Mouse (Mus musculus): ENCODE results near the gene Scn1b.
A peak's percentile ranks its signal among the peaks of the same experiment; 100 is the strongest.

The Scn1b gene

DNA sequence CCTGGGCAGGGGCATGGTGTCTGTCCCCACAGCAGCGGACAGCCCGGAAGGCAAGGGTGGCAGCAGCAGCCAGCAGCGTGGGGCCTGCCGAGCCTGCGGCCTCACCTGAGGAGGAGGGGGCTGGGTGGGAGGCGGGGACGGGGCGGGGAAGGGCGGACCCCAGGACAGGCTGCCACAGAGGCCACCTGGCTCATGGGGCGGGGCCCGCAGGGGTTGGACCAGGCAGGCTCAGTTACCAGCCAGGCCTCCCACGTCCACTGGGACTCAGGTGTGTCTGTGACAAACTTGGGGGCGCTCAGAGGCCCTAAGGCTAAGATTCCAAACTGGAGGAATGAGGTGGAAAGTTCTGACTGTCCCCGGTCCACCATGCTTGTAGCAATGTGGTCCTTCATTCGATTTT is 11.6 kb downstream of the Scn1b start, which contains the start of gene Hpn:
Gene Hpn (minus strand): TSS at position 109 of the 400 bp plus-strand sequence.
- DNase-seq: no peak

DNA sequence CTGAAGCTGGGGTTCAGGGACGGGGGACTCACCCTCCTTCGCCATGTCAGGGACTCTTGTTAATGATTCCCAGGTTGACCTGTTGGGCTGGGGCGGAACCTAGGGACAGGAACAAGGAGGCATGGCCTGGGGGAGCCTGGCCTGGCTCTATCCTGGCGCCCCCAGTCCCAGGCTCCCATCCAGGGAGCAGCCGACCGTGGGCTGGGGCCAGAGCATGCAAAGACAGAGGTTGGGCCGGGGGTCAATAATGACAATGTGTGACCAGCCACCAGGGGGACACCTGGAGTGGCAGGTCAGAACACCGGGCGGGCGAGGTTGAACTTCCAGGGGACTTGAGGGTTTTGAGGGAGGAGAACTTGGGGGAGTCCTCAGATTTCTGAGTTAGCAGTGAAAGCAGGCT is 12.2 kb downstream of the Scn1b start:
- no peak for DNase-seq

DNA sequence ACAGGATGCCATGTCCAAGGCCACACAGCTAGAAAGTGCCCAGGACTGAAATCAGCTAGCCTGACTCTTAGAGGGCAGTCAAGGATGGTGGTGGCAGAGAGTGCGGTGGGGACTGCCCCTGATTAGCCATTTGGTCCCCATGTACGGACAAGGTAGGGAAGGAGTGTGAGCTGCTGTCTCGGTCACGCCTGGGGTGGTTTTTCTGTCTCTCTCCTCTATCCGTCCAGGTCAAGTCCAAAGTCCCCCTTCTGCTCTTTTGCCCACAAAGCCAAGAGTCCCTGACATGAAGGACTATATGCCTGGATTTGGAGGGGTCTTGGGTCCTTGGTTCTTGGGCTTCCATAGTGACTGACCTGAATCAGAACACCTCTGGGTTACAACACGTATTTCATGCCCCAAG is 13.0 kb downstream of the Scn1b start:
- DNase-seq: no peak

DNA sequence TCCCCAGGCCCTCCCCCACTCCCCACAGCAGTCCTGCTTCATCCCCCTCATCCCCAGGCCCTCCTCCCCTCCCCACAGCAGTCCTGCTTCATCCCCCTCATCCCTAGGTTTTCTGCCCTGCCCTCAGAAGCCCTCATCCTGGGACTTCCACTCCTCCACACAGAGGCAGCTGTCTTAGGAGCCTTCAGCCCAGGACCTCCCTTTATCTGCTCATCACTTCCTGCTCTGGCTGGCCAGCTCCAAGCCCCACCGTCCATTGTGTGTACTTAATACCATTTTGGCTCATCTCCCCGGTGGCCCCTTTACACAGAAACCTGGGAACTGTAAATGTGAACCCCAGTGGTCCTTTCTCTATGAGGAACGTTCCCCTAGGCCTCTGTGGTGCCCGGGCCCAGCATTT is 14.8 kb downstream of the Scn1b start:
- no peak for DNase-seq

DNA sequence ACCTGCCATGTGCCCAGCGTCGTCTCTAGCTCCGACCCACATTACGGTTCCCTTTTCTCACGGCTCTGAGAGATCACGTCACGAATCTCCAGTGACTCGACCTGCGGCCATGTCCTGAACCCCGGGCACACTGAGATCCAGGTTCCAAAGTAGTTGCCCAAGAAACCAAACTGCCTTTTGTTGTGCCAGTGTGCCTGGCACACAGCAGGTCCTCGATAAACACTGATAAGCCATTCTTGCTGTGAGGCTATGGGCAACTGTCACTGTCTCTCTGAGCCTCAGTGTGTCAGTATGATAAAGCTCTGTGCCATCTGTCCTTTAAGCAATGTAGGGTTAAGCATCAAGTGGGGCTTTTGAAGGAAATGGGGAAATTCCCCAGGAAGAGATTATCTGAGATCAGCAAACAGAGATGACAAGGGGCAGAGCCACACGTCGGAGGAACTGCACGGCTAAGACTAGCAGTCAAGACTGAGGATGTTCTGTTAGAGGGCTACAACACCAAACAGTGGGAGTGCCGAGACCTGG is 15.9 kb downstream of the Scn1b start:
- no peak for DNase-seq

DNA sequence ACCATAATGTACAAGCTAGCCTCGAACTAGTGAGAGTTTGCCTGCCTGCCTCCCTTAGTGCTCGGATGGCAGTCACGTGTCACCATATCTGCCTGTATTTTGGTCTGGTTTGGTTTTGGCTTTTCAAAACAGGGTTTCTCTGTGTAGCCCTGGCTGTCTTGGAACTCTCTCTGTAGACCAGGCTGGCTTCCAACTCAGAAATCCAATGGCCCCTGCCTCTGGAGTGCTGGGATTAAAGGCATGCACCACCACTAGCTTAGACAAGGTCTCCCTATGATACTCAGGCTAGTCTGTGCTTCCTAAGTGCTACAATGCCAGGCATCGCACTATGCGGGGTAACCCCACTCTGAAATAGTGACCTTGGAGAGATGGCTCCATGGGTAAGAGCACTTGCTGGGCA is 17.0 kb downstream of the Scn1b start:
- DNase-seq: no peak

- DNase-seq: no peak
Measured at GRCm38 (mm10) chr7:31109091-31109490, 17.7 kb downstream of the Scn1b start.

- no peak for DNase-seq
Measured at GRCm38 (mm10) chr7:31107781-31108180, 19.0 kb downstream of the Scn1b start.

- DNase-seq: no peak
Measured at GRCm38 (mm10) chr7:31106166-31106565, 20.6 kb downstream of the Scn1b start.

- DNase-seq: no peak
Measured at GRCm38 (mm10) chr7:31105061-31105768, 21.6 kb downstream of the Scn1b start.

GRCm38 (mm10) chr7:31100786-31101185 is 26.0 kb downstream of the Scn1b start:
- no peak for DNase-seq

- no peak for DNase-seq
Measured at GRCm38 (mm10) chr7:31099612-31099982, 27.2 kb downstream of the Scn1b start.

GRCm38 (mm10) chr7:31098697-31099611 is 27.8 kb downstream of the Scn1b start:
- DNase-seq: no peak

DNA sequence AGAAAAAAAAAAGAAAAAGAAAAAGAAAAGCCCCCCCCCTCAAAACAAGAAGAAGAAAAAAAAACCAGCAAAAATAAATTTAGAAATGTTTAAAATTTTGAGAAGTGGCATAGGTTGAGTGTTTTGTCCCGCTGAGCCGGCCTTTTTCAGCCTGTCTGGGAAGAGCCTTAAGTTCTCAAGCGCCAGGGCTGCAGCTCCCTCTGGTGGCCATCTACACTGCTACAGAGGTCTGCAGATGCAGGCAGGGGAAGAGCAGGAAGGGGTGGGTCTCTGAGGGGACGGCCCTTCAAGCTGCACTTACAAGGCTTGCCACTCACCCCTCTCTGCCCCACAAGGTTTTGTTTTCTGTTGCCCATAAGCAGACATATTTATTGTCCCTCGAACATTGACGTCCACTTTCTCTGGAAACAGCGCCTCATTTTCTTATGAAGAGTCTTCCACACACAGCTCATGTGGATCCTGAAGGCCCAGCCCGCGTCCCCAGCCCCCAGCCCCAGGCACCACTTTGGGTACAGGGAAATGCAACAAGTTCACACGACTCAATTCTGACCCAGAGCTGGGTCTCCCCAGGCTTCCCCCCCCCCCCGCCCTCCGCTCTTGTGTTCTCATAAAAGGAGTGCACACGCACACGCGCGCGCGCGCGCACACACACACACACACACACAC is 29.1 kb downstream of the Scn1b start:
- DNase-seq: peak; percentile 74 to 84

DNA sequence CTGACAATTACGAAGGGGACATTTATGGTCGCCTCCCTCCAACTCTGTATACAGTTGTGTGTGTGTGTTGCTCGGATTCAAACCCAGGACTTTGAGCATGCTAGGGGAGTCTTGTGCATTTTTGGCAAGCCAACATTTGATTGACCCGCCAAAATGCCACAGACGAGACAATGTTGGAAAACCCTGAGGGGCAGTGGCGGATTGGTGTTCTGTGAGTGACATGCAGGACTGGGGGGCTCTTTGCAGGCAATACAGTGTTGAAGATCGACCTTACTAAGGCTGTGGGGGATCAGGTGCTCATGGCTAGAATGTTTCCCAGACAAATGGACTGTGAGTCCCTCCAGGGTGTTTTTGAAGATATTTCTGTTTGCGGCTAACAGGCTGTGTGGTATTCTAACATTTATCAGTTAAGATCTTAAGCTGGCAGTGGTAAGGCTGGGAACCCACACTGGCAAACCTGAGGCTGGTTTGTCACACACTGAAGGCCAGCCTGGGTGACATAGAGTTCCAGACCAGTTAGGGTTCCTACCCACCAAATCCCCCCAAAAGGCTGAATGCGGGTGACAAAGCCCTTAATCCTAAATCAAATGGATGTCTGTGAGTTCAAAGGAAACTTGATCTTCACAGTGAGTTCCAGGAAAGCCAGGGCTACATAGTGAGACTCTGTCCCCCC is 29.8 kb downstream of the Scn1b start:
- no peak for DNase-seq

- DNase-seq: no peak
Measured at GRCm38 (mm10) chr7:31094774-31095501, 31.9 kb downstream of the Scn1b start.

DNA sequence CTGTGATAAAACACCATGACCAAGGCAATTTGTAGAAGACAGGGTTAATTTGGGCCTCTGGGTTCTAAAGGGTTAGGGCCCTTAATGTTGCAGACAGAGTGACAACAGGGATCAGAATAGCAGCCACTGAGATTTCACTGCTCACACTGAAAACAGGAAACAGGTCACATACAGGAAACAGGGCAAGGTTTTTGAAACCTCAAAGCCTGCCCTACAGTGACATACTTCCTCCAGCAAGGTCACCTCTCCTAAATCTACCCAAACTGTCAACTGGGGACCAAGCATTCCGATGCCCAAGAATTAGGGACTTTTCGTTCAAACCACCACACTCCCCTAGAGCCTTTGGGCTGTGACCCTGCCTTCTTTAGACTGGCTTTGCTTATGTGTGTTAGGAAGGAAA is 37.1 kb downstream of the Scn1b start:
- no peak for DNase-seq

DNA sequence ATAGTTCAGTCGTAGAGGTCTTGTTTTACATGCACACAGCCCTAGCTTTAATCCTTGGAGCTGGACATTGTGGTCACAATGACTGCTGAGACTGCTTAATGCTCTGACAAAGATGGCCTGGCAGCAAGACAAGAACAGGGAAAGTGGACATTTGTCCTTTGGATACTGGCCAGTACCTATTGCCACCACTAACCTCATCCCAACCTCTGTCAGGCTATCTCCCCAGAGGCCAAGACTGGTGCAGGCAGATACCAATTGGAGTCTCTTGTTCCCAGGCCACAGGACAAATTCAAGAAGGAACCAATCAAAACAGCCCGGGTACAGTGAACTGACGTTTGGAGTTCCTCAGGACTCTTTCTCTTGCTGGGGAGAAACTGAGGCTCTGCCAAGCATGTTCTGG is 38.6 kb downstream of the Scn1b start:
- no peak for DNase-seq

- DNase-seq: no peak
Measured at GRCm38 (mm10) chr7:31087262-31087661, 39.5 kb downstream of the Scn1b start.

DNA sequence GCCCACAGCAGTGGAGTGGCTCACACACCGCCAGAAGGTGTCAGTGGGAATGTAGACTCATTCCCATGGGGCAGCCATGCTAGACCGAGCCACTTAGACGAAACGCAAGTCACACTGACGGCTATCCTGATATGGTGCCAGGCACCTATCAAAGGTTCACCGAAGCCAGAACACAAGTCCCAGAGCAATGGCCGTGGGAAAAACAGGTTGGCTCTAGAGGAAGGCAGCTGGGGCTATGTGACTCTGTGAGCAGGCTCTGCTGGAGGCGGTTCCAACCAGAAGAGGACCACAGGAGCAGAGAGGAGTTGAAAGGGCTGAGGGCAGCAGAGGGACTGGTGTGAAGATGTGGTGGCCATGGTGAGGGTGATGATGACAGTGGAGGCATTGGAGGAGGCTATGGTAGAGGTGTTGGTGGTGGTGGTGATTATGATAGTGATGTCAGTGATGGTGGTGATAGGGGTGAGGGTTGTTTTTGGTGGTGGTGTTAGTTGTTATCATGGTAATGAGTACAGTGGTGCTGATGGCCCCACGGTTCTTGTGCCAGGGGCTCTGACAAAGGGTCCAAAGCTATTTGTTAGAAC is 40.5 kb downstream of the Scn1b start:
- DNase-seq: no peak

- no peak for DNase-seq
Measured at GRCm38 (mm10) chr7:31085171-31085570, 41.6 kb downstream of the Scn1b start.

DNA sequence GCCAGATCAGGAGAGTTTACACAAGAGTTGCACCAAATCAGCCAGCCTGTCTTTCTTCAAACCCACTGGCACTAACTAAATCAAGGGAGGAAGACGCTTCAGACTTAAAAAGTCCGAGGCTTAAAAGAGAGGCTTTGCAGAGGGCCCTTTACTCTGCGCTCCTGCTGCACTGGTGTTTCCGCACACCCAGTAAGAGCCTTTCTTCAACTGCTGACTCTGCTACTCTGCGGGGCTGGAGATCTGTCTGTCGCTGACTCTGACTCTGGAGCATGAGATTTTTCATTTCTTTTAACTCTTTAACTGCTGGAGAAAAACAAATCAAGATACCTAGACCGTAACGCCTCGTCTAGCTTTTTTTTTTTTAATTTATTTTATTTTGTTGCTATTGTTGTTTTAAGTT is 42.7 kb downstream of the Scn1b start:
- DNase-seq: no peak
